Mouse (Mus musculus) frontal cortex, postnatal 10 days (tissue): ENCODE data around the gene Tbx10.

ENCODE experiments used
- DNase-seq, 2 experiments: peaks; one replicate each; pipeline ENCODE4 v3.0.0; 2022; ENCODE audit warnings: low spot score in 2 of 2, mixed read lengths in 1 of 2

Gene Tbx10

GRCm38 (mm10) chr19:3975866-3976265 is 16.7 kb upstream of the Tbx10 start:
- no peak for DNase-seq

- peak; percentile 46 to 65 for DNase-seq
Observed at GRCm38 (mm10) chr19:3980309-3980708, 12.2 kb upstream of the Tbx10 start.

- no peak for DNase-seq
Observed at GRCm38 (mm10) chr19:3980917-3981316, 11.6 kb upstream of the Tbx10 start.

- DNase-seq = no peak
Observed at GRCm38 (mm10) chr19:3983527-3984200, 8.9 kb upstream of the Tbx10 start.

GRCm38 (mm10) chr19:3985261-3985681 is 7.3 kb upstream of the Tbx10 start:
- no peak for DNase-seq

GRCm38 (mm10) chr19:3986334-3986733 is 6.2 kb upstream of the Tbx10 start, which contains the start of gene Acy3:
TSS of gene Acy3 (plus strand) at chr19:3986570.
- DNase-seq = peak in 1 of 2 experiments; percentile 45

- DNase-seq = no peak
Observed at GRCm38 (mm10) chr19:3988066-3988465, 4.5 kb upstream of the Tbx10 start.

GRCm38 (mm10) chr19:3988750-3989149 is 3.8 kb upstream of the Tbx10 start:
- no peak for DNase-seq

GRCm38 (mm10) chr19:3990804-3991203 is 1.7 kb upstream of the Tbx10 start:
- DNase-seq = no peak

GRCm38 (mm10) chr19:3991562-3991961 is 990 bp upstream of the Tbx10 start:
- no peak for DNase-seq

- DNase-seq = no peak
Observed at GRCm38 (mm10) chr19:3991966-3992365, 586 bp upstream of the Tbx10 start.

GRCm38 (mm10) chr19:3994932-3995331 is 2.4 kb downstream of the Tbx10 start:
- DNase-seq = no peak

- no peak for DNase-seq
Observed at GRCm38 (mm10) chr19:3995505-3995904, 3.0 kb downstream of the Tbx10 start.

- DNase-seq = no peak
Observed at GRCm38 (mm10) chr19:3996106-3996505, 3.6 kb downstream of the Tbx10 start.

- no peak for DNase-seq
Observed at GRCm38 (mm10) chr19:3996747-3997146, 4.2 kb downstream of the Tbx10 start.

- DNase-seq = no peak
Observed at GRCm38 (mm10) chr19:3997231-3997630, 4.7 kb downstream of the Tbx10 start.

- DNase-seq = no peak
Observed at GRCm38 (mm10) chr19:3998335-3998734, 5.8 kb downstream of the Tbx10 start.

- DNase-seq = no peak
Observed at GRCm38 (mm10) chr19:3999121-3999730, 6.7 kb downstream of the Tbx10 start.

GRCm38 (mm10) chr19:4000119-4000900 is 7.8 kb downstream of the Tbx10 start, which contains the start of the genes Nudt8 and Gm49405:
TSS of gene Nudt8 (plus strand) at chr19:4000580.
TSS of gene Gm49405 (plus strand) at chr19:4000626.
- DNase-seq = peak; percentile 91 to 93

- no peak for DNase-seq
Observed at GRCm38 (mm10) chr19:4000949-4001525, 8.5 kb downstream of the Tbx10 start.

- DNase-seq = no peak
Observed at GRCm38 (mm10) chr19:4001752-4002151, 9.2 kb downstream of the Tbx10 start.

GRCm38 (mm10) chr19:4003112-4003511 is 10.6 kb downstream of the Tbx10 start, which contains the start of gene Doc2g:
TSS of gene Doc2g (plus strand) at chr19:4003313.
- no peak for DNase-seq
